Mouse (Mus musculus): Measurements from ENCODE around the gene Elovl4.

Elovl4 gene

GRCm38 (mm10) chr9:83805977-83806815 is at the start of gene Elovl4:
Elovl4 (minus strand) TSS chr9:83806277.
- DNase-seq (ENCODE audit: inconsistent ontology term) = peak; percentile 91

GRCm38 (mm10) chr9:83852464-83852863 is 46.4 kb upstream of the Elovl4 start:
- no peak for DNase-seq (ENCODE audit: inconsistent ontology term)

GRCm38 (mm10) chr9:83834748-83835313 is 28.8 kb upstream of the Elovl4 start:
- DNase-seq (ENCODE audit: inconsistent ontology term) = no peak

DNA sequence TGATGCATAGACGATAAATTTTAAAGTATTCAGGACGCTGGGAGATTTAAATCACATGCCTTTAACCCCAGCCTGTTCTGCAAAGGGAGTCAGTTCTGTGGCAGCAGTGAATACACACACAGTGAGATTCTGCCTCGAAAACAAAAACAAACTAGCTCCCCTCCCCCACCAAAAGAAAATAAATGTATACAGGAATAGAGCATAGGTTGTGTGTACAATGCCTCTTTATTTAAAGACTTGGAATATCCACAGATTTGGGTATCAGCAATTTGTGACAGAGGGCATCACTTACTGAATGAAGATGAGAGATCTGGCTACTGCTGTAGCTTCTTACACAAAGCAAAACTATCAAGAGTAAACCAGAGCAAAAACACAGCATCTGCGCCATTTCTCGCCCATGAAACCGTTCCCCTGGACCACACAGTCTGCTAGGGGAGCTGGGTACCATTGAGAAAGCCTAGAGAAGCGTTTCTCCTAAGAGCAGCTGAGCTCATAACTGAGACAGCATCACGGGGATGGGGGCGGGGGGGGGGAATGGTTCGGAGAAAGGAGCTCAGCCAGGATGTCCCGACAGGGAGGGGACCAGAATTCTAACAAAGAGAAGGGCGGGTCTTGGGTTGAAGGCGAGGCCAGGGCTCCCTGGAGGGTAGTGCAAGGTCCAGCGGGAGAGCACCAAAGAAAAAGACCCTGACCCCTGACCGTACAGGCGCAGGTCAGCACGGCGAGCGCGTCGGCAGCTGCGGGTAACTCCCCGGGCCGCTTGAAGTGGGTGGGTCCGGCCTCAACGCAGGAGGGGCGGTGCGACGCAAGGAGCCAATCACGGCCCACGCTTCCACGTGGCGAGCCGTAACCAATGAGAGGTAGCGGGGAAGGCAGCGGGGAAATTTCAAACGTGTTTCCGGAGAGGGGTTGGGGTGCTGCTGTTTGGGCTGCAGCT is 28.0 kb upstream of the Elovl4 start, which contains the start of gene Ttk:
Gene Ttk, plus strand, starts transcription at position 879 of the 937 bp plus-strand sequence.
- DNase-seq (ENCODE audit: inconsistent ontology term) = peak; percentile 92

GRCm38 (mm10) chr9:83831152-83831551 is 25.1 kb upstream of the Elovl4 start:
- no peak for DNase-seq (ENCODE audit: inconsistent ontology term)

- DNase-seq (ENCODE audit: inconsistent ontology term) = no peak
These were observed 23.8 kb upstream of the Elovl4 start for GRCm38 (mm10) chr9:83829896-83830295.

DNA sequence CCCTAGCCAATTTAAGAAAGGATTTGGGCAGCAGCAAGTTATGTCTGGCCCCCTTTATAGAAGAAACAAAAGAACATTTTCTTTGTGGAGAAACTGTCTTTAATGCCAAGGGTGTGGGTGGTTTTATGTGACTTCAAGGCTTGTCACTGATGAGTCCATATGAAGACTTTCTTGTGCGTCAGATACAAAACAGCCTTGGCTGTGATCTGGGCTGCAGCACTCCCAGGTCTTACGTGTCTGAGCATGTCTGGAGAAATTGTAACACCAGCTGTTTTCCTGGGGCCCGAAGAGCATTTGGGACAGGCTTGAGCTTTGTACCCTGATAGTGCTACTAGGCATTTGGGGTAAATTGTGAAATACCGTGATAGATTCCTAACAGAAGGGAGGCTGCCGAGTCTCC is 16.8 kb upstream of the Elovl4 start:
- DNase-seq (ENCODE audit: inconsistent ontology term) = no peak

- DNase-seq (ENCODE audit: inconsistent ontology term) = no peak
These were observed 14.9 kb upstream of the Elovl4 start for GRCm38 (mm10) chr9:83820976-83821375.

GRCm38 (mm10) chr9:83819188-83819587 is 13.1 kb upstream of the Elovl4 start:
- no peak for DNase-seq (ENCODE audit: inconsistent ontology term)

DNA sequence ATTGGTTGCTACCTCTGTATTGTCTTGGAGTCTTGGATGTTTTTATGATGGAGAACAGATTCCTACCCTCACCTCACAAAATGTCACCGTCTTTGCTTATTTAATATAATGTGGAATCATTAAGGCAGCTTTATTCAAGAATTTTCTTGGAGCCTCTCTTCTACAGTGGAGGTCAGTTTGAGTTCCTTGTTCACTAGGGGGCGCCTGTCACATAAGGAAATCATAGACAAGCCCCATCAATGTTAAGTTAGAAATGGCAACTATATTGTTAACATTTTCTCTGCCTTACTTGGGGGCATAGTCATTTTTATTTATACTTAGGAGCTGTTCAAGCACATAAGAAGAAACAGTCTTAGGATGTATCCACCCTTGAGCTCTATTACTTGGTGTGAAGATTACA is 1.5 kb upstream of the Elovl4 start:
- peak; percentile 20 for DNase-seq (ENCODE audit: inconsistent ontology term)

DNA sequence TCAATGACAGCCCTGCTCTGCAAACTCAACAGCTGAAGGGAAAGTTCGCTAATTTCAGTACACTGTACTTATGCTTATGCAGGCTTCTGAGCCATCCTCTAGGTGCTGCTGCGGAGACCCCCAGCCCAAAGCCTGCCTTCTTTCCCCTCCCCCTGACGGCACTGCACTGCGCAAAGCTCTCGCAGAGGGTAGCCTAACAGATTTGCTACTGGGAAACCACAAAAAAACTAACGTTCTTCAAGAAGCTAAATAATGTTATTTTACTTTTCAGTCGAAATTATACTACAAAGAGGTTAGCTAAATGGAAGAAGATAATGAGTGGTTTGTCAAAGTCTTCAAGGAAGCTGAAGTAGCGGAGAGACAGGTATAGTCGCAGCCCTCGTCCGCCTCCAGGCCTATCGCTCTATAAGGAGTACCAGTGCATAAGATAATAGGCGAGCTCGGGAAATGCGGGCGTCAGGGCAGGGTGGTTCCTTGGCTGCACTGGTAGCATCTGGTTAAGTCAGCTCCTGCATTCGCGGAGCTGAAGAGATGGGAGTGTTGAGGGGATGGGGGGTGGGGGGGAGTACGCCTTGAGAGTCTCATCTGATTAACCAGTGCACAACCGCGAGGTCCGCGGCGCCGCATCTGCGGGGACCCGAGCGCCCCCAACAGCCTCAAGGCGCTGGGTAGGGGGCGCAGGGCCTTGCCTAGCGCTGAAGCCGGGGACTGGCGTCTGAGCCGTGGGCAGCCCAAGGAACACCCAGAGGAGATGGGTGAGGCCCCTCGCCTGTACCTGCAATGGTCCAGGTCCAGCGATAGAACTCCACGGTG is 707 bp downstream of the Elovl4 start:
- DNase-seq (ENCODE audit: inconsistent ontology term) = peak; percentile 50

DNA sequence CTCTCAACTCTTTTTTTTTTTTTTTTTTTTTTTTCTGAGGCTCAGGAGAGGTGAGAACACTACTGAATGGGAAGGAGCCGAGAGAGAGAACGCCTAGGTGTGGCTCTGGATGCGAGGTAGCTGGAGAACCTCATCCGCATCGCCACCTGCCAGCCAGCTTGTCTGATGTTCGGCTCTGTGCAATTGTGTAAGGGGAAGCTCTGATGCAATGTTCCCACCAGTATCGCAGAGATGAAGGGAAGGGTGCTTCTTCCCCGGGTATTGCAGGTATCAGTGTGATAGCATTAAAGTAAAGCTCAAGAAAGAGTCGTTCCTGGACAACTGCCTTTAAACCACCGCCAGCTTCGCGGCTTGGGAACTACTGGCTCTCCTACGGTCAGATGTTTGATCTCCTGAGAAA is 1.7 kb downstream of the Elovl4 start:
- peak; percentile 4 for DNase-seq (ENCODE audit: inconsistent ontology term)

DNA sequence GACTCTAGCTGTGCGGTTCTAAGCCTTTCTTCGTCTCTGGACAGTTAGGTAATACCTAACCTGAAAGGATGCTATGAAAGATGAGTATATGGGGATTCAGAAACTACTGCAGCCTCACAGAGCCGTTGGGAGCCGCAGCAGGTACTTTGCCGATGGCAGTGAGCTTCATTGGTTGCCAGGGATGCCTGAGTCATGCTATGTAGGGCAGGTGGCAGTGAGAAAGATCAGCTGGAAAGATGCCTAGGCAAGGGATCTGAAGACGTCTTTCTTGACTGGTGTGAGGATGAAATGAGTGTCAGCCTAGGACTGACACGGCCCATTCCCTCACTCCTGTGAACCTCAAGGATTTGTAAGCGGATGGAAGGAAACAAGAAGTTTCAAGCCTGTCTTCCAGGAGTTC is 8.2 kb downstream of the Elovl4 start:
- no peak for DNase-seq (ENCODE audit: inconsistent ontology term)

GRCm38 (mm10) chr9:83796875-83797274 is 9.2 kb downstream of the Elovl4 start:
- DNase-seq (ENCODE audit: inconsistent ontology term) = no peak

GRCm38 (mm10) chr9:83789326-83789725 is 16.8 kb downstream of the Elovl4 start:
- no peak for DNase-seq (ENCODE audit: inconsistent ontology term)

DNA sequence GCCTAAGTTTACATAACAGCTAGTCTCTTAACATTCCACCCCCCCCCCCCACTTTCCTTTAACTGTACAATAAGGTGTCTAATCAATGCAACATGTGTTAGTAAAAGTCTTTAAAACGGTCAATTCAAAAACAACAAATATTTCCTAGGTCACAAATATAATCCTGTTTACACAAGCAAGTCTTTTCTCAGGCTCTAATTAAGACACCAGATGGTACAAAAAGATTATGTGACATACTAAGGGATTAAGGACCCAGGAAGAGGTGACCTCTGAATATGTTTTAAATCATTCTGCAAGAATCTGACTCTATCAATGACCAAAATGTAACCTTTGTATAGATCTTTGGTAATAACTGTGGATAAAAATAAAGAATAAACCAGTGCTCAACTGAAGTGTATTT is 20.6 kb downstream of the Elovl4 start:
- no peak for DNase-seq (ENCODE audit: inconsistent ontology term)

GRCm38 (mm10) chr9:83778317-83778960 is 27.6 kb downstream of the Elovl4 start:
- DNase-seq (ENCODE audit: inconsistent ontology term) = no peak

DNA sequence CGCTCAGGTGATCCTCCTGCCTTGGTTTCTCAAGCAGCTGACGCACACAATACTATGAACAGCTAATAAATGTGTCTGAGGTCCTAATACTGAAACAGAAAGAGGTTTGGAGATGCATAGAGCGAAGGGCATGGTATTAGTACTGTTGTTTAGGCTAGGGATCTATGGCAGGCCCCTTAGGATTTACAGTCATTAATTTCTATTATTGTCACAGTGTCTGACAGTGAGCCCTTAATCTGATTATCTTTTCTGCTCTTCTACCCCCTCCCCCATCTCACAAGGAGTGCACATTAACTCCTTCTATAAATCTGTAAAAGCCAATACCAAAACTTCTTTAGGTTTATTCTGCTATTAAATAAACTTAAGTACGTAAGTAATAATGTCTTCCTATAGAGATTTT is 44.8 kb downstream of the Elovl4 start:
- no peak for DNase-seq (ENCODE audit: inconsistent ontology term)

GRCm38 (mm10) chr9:83731877-83732276 is 74.2 kb downstream of the Elovl4 start:
- DNase-seq (ENCODE audit: inconsistent ontology term) = no peak

DNA sequence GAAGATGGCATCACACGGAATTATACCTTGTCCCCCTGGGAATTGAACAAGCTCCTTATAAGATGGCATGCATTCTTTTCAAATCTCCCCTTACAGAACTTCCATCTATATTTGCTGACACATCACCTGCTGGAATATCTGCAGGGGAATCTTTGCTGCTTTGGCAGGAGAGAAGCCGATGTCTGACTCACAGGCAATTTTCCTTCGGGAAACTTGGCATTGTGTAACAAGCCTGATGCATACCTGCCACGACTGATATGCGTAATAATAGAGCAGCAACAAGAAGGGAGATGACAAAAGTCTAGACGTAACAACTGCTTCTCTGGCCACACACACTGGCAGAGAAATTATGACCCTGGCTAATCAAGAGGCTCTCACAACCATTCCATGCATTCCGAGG is 75.2 kb downstream of the Elovl4 start:
- no peak for DNase-seq (ENCODE audit: inconsistent ontology term)

All from Muller cell, postnatal 12 days (primary cell).